Mouse (Mus musculus): ENCODE measurements around the gene Srebf2.

The Srebf2 gene

DNA sequence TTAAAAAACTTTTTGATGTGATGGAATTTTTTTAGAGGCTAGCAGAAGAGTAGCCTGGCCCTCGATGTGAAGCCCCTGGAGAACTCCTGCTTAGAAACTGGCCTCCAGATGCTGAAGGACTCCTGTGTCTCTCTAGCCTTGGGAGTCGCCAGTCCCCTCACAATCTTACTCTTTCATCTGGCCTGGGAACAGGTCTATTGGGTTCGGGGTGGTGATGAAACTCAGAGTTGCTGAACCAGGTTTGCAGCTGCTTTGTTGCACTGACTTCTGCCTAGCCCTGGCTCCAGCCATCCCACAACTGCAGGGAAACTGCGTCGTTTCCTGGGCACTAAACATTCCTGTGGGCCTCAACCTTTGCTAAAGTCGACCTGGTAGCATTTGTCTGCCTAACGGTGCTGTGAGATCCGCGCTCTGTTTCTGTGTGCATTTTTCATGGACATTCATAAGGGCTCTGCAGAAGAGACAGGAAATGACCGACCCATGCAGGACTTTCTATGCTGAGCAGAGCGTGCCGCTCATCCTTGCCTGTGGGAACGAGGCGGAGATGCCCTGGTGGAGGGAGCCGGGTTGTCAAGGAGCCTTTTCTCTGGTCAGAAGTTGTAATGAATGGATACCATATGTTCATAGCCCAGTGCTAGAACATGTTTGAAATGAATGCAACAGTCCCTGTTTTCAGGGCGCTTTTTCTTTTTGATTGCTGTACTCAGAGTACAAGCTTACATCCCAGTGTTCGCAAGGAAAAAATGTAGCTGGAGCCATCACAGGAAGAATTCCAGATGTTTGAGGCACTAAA is 11.5 kb downstream of the Srebf2 start:
- no peak for DNase-seq

DNA sequence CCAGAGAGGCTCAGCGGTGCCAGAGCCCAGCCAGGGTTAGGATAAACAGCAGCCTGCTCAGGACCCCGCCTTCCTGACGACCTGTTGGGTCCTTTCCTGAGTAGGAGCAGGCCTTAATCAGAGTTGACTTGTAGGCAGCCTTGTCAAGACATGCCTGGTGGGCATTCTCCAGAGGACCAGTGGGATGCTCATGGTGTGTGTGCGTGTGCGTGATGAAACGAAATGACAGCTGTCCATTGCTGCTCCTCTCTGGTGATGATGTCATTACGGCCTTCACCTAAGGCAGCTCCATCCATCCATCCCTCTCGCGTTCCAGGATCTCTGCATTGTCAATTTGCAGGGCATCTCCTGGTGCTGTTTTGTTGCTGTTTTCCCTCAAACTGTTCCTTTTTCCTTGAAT is 12.5 kb downstream of the Srebf2 start:
- no peak for DNase-seq

DNA sequence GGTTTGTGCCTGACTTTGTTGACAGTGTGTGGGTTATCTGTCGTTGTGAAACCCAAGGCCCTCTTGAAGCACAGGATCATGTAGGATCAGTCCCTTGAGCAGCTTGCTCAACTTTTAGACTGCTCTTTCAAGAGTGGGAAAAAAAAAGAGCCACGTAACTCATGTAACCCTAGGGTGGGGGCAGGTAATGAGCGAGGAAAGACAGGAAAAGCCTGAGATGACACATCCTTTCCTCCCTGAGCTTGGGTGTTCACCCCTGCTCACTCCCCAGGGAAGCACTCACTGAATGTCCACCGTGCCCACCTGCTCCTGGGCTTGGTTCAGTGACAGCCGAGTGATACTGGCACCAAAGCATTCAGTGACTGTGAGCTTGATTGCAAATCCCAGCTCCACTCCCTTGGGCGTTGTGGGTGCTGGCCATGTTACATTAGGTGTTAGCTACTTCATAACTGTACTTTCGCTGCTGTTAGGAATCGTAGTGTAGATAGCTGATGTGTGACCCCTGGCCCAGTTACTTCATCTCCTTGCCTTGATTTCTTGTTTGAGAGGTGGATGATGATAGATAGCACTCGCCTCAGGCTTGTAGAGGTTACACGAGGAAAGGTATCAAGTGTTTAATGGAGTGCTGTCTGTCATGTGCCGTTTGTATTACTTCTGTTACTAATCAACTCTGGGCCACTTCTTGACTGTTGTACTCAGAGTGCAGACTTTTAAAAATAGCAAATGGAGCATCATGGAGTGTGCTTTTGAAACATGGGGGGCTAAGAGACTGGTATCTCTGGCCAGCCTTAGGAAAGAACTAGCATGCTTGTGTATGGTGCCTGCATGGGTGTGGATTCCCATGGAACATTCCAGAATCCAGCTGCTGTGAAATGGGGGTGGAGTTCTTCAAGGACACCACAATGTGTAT is 14.0 kb downstream of the Srebf2 start:
- DNase-seq, result no peak

DNA sequence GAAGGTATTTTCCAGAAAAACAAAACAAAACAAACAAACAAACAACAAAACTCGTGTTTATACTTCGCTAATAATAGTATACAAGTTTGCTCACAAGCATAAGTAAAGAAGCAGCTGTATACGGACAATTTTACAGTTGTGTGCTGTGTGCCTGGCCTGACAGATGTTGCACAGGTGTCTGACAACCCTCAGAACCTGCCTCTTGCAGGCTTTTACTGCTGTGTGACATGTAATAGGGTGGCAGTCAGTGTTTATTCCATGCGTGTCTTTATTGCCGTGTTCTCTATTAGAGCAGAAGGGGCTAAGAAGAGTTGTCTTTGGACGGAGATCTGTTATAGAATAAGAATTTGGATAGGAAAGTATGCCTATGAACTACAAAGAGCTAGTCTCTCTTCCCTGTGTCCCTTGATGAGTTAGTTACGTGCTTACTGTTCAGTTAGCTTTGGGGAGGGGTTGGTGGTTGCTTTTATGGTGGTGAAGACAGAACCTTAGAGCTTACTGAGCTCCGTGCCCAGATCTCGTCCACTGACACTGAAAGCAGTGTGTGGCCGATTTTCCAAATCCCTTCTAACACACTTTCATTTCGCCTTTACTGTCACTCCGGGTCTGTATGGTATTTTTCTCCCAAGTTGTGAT is 15.1 kb downstream of the Srebf2 start:
- DNase-seq, result no peak

GRCm38 (mm10) chr15:82163356-82164060 is 16.5 kb downstream of the Srebf2 start:
- DNase-seq, result no peak

GRCm38 (mm10) chr15:82164061-82164399 is 17.0 kb downstream of the Srebf2 start:
- DNase-seq, result no peak

- DNase-seq, result no peak
These were observed 17.5 kb downstream of the Srebf2 start for GRCm38 (mm10) chr15:82164496-82164895.

GRCm38 (mm10) chr15:82165332-82166239 is 18.6 kb downstream of the Srebf2 start:
- peak; percentile 70 to 80 for DNase-seq

- DNase-seq, result peak; percentile 50 to 65
These were observed 19.5 kb downstream of the Srebf2 start for GRCm38 (mm10) chr15:82166240-82167100.

GRCm38 (mm10) chr15:82167201-82168168 is 20.5 kb downstream of the Srebf2 start:
- DNase-seq, result no peak

- DNase-seq, result no peak
These were observed 22.7 kb downstream of the Srebf2 start for GRCm38 (mm10) chr15:82169671-82170070.

GRCm38 (mm10) chr15:82170437-82171377 is 23.7 kb downstream of the Srebf2 start:
- DNase-seq, result no peak

GRCm38 (mm10) chr15:82172648-82173047 is 25.7 kb downstream of the Srebf2 start:
- no peak for DNase-seq

GRCm38 (mm10) chr15:82175091-82175490 is 28.1 kb downstream of the Srebf2 start:
- DNase-seq, result no peak

- no peak for DNase-seq
These were observed 30.8 kb downstream of the Srebf2 start for GRCm38 (mm10) chr15:82177743-82178290.

DNA sequence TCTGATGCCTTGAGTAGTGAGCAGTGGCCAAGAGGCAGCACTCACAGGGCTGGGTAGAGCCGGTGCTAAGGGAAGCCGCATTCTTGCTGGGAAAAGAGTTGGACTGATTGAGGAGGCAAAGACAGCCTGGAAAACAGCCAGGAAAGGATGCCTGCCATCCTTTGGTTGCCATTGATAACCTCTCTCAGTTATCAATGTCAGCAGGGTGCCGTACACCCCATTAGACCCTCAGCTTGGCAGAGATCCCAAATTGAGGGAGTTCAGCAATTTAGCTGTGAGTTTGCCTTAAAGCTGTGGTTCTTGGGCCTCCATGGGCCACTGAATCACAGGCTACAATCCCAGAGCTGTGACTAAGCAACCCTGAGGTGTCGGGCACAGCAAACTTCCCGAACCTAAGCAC is 34.1 kb downstream of the Srebf2 start:
- no peak for DNase-seq

DNA sequence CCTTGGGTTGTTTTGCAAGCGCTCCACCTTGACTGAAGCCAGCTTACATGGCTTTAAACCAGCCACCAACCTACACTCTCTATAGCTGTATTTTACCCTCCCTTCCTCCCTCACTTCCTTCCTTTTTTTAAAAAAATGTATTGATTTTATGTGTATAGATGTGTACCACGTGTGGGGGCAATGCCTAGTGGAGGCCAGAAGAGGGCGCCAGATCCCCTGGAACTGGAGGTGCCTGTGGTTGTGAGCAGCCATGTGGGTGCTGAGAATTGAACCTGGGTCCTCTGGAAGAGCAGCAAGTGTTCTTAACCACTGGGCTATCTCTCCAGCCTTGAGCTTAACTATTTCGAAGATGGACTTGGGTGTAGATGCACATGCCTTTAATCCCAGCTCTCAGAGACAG is 35.3 kb downstream of the Srebf2 start:
- no peak for DNase-seq

DNA sequence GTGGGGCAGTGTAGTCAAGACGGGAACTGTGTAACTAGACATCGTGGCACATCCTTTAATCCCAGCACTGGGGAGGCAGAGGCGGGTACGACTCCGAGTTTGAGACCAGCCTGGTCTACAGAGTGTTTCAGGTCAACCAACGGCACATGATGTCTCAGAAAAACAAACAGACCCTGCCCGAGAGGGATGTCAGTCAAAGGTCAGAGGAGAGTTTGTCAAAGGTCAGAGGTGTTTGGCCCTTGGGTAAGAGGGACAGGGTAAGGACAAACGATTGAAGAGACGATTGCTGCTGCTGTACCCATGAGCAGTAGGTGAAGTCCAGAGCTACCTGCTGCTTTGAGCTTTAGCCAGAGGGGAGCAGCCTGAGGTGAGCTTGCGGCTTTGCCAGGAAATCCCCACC is 36.6 kb downstream of the Srebf2 start:
- no peak for DNase-seq

Data from thymus, adult 18-20 months (tissue).